Mouse (Mus musculus) mouse embryonic stem cell (cell line): ENCODE results near the gene Cox4i2.

Source experiments
- in situ Hi-C, 2 experiments: fragments of 300-500 bp; cut with MboI; formaldehyde crosslinking; loops; 1 replicate in 1 of 2; 3 replicates in 1 of 2; pipeline ENCODE4 v1.14.3; 2019 to 2020; ENCODE audit warnings: low sequenced_read_pairs in 2 of 2, low pct_unique_long_range_greater_than_20kb in 1 of 2, mixed read lengths in 1 of 2; ENCODE audit not compliant: unreplicated experiment in 1 of 2

Gene Cox4i2

DNA sequence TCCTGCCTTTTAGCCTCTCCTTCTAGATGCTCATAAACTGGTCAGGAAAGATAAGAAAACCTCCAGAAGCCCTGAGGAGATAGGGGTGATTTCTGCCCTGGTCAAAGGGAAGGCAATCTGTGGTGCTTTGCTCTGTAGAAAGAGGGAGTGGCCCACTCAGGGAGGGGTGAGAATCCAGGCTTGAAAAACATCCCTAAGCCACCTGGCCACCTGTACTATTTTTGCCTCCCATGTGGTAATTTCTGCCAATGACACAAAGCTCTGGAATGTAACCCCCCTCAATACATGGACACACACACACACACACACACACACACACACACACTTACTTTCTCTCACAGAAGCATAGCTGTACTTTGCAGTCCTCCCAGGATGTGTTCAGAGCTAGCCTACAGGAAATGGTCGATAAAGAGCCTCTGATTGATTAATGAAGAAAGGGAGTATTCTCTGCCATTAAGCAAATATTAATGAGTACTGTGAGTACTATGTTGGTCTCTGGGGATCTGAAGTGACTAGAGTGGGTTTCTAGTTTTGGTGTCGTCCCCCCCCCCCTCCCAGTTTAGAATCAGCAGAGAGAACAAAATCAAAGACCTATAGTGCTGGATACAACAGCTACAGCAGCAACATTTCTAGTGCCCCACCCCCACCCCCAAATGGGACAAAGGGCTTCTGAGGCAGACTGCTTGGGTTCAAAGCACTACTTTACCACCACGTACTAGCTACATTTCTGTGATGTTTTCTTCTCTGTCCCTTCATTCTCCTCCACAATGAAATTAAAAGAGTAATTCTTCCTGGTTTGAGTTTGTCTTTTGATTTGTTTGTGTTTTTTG lies 57.6 kb downstream of the Cox4i2 start:
- in situ Hi-C loops: no loop called here

DNA sequence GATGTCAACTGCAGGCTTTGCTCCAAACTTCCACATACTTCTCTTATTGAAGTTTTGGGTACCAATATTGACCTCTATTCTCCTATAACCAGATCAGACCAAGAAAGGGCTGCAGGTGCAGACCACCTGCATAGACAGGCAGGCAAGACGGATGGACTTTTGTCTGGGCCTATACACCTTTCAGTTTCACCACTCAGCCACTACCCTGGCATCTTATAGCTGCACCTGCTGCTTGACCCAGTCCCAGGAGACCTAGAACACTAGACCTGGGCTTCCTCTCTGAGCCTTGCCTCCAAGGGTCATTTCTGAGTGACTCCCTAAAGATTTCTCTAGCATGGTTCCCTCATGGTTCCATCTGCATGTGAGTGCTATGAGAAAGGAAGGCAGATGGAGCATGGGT lies 59.3 kb downstream of the Cox4i2 start:
- in situ Hi-C loops: no loop called here

DNA sequence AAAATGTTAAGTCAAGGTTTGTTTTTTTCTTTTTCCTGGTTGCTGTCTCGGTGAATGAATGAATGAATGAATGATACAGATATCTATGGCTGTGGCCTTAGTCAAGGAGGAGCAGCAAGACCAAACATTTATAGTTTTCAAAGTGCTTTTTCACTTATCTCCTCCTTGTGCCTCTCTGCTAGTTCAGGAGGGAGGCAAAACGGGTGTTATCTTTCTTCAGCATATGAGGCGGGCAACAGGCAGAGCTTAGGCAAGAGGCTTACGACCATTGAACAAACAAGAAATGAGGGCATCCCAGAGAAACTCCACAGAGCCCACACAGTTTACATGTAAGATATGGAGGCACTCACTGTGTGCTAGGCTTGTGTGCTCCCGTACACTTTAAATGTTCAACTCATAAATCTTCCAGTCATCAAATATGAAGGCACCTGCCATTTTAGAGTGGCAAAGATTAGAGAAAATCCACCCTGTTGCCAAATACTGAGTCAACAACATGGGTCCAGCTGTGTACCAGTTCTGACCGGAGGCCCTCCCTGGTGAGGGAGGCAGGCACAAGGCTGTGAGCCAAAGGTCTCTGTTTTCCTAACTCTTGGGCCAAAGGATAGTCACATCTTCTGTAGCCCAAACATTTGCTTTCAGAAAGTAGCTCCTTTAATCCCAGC lies 60.4 kb downstream of the Cox4i2 start:
- in situ Hi-C loops: no loop called here
